Mouse (Mus musculus) cerebellum, postnatal 36 days (tissue): ENCODE data around the gene Usp17ld.
"Not testable (repeated sequence)": the region's sequence is repeated elsewhere in the genome, so short reads cannot be mapped to it uniquely, and the experiment has no call there.

ENCODE experiments used
- DNase-seq, 2 experiments: peaks; one replicate each; pipeline ENCODE4 v3.0.0; 2021 to 2022; ENCODE audit warnings: mixed read lengths in 2 of 2

The Usp17ld gene

GRCm38 (mm10) chr7:103252405-103252804 is at the start of gene Usp17ld:
Usp17ld (minus strand) TSS chr7:103252505.
- not testable (repeated sequence) for DNase-seq

- DNase-seq: no peak
Measured at GRCm38 (mm10) chr7:103216696-103217095, 35.6 kb downstream of the Usp17ld start, which contains the start of gene Olfr594. Olfr594 (plus strand) TSS chr7:103216996.

GRCm38 (mm10) chr7:103212050-103212449 is 40.3 kb downstream of the Usp17ld start:
- DNase-seq: not testable (repeated sequence)

- no peak for DNase-seq
Measured at GRCm38 (mm10) chr7:103211562-103211961, 40.7 kb downstream of the Usp17ld start, which contains the start of gene Olfr593. Olfr593 (plus strand) TSS chr7:103211862.
